Mouse (Mus musculus) kidney, adult 9 months (tissue): ENCODE measurements around the gene Pid1.
"Not testable (repeated sequence)": the region's sequence is repeated elsewhere in the genome, so short reads cannot be mapped to it uniquely, and the experiment has no call there.

Experiments used
- DNase-seq: peaks from one replicate; pipeline ENCODE4 v3.0.0; 2022

Gene Pid1

GRCm38 (mm10) chr1:84357216-84357615, 6.8 kb downstream of the Pid1 start:
- no peak for DNase-seq

DNA sequence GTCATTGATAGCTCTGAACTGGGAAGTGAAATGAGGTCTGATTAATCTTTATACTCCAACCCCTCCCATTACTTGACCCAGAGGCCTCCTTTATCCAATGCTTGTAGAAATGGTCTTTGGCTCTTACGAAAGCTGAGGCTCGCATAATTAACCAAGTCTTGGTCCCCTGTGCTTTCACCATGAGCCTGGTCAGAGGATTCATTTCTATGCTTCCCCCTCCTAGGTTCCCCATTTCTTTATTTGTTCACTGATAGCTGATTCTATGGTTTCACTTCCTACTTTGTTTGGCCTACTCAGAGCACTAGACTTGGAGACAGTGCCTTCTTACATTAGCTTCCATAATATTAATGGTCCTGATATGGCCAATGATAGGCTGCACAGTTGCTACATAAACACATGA, 13.7 kb downstream of the Pid1 start:
- no peak for DNase-seq

GRCm38 (mm10) chr1:84347796-84348476, 16.0 kb downstream of the Pid1 start:
- no peak for DNase-seq

DNA sequence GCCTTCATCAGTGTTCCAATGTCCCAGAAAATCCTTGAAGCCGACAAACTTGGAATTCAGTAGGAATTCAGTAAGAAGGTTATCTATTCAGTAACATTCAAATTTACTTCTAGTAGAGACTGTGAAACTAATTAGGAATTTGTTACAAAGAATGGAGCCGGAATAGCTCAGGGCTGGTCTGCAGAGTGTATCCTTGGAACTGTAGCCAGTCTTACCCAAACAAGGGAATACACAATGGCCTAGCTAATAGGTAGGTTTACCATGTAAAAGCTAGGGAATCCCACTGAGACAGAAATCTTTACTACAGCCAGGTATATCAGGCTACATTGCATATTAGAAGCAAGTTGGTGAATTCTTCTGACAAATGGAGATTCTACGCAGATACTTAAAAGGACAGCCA, 31.2 kb downstream of the Pid1 start:
- DNase-seq: not testable (repeated sequence)

DNA sequence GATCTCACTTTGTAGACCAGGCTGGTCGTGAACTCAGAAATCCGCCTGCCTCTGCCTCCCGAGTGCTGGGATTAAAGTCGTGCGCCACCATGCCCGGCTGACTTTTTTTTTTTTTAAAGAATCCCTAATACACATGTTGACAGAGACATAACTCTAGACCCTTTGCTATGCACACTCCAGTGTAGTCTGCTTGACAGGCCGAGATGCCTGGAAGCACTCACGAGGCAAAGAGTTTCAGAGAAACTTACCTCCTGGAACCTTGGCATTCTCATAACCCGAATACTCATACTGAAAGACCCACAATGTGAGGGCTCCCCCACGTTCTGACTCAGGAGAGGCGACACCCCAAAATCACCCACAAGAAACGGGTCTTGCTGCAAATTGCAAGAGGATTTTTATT, 32.1 kb downstream of the Pid1 start:
- DNase-seq: not testable (repeated sequence)

DNA sequence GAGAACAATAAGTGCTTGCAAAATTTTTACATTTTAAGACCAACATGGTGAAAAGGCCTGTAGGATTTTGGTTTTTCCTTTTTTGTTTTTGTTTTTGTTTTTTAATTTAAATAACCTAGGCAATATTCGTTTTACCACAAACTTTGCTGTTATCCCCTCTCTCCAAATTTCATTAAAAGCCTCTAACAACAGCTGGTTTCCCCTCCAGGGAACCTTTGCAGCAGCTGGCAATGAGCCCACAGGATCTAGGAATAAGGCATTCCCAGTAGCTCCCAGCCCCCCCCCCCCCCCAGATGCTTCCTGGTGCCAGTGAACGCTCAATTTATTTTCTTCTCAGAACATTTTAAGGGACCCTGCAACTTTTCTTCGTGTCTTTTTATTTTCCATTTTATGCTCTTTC, 38.7 kb downstream of the Pid1 start:
- no peak for DNase-seq

GRCm38 (mm10) chr1:84321327-84321726, 42.7 kb downstream of the Pid1 start:
- no peak for DNase-seq

DNA sequence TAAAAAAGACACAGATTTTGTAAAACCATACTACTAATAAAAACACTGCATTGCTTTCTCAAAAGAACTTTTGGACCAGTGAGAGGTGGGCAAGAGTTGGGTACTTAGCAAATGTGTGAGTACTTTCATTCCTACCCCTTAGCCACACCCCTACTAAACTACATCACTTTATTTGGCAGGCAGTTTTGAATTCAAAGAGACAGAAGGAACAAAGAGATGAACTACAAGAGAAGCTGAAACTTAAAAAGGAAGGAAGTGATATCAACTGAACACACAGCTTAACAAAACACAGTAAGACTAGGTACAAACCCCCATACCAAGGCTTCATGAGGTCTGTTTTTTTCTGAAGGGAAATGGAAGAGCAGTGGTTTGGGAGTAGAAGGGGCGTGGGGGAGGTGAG, 45.4 kb downstream of the Pid1 start:
- DNase-seq: no peak

GRCm38 (mm10) chr1:84317827-84318226, 46.2 kb downstream of the Pid1 start:
- peak; percentile 29 for DNase-seq

DNA sequence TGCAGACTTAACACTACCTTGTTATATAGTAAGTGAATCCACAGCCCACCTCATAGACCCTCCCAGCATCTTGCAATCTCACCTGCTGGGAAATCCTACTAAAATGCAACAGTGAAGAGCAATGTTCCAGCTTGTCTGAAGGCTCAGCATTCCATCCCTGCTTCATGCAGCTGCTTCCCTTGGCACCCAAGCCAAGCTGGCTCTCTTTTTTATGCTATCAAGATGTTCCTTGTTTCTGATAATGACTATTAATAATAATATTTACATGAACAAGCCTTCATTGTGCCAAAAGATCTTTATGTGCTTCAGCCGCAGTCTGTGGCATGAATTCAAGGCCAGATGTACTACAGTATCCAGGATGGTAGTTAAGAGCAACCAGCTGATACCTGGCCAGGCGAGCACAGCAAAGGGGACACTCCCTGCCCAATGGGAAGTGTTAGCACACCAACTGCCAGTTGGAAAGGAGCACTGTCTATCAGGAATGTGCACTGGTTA, 54.0 kb downstream of the Pid1 start:
- no peak for DNase-seq

GRCm38 (mm10) chr1:84305713-84306421, 58.1 kb downstream of the Pid1 start:
- DNase-seq: no peak

GRCm38 (mm10) chr1:84302788-84303187, 61.2 kb downstream of the Pid1 start:
- peak; percentile 15 for DNase-seq

DNA sequence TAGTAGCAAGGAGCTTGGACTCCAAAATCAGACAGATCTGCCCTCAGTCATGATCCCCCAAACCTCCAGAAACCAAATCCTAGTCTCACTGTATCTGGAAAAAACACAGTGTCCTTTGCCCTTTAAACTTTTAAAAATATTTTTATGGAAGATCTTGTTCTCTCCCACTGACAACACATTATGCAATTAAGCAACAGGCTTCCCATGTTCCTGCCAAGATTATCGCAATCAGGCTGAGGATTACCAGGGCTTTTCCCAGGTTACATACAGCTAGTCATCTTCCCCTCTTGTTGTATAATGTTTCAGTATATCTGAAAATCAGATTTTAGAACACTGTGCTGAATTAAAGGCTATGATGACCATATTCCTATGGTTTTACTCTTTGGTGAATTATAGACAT, 64.3 kb downstream of the Pid1 start:
- DNase-seq: no peak

DNA sequence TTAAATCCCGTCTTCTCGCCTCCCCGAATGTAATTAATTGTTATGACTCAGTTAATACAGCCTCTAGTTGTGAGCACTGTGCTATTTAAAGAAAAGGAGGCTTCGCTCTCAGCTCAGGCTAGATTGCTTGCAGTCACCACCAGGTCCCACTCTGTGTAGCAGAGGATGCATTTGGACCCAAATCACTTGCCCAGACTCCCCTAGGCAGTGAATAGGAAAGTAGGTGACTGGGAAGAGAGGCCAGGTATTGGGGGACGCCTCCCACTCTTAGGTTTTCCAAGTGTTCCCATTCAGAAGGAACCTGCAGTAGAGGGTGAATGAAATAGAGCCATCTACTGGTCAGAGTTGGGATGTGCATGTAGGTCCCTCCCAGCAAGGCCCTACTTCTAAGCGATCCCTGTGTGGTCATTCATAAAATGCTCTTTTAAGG, 77.3 kb downstream of the Pid1 start:
- DNase-seq: peak; percentile 69

GRCm38 (mm10) chr1:84285620-84286019, 78.4 kb downstream of the Pid1 start:
- no peak for DNase-seq

- peak; percentile 7 for DNase-seq
Measured at GRCm38 (mm10) chr1:84284293-84285068, 79.5 kb downstream of the Pid1 start.

DNA sequence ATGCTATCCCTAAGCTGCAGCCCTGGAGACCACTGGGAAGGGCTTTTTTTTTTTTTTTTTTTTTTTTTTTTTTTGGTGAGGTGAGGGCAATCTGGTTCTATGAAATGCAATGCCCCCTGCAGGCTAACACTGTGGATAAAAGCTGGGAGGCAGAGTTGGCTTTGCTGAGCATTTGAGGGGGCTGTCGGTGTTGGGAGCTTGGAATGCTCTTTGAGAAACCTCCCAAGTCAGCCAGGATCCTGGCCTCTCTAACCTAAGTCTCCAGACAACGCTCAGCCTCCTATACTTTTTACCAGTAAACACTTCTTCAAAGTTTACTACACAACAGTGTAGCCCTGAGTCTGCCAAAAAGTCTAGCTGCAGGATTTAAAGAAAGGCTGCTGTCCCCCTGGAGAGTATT, 80.9 kb downstream of the Pid1 start:
- peak; percentile 13 for DNase-seq

DNA sequence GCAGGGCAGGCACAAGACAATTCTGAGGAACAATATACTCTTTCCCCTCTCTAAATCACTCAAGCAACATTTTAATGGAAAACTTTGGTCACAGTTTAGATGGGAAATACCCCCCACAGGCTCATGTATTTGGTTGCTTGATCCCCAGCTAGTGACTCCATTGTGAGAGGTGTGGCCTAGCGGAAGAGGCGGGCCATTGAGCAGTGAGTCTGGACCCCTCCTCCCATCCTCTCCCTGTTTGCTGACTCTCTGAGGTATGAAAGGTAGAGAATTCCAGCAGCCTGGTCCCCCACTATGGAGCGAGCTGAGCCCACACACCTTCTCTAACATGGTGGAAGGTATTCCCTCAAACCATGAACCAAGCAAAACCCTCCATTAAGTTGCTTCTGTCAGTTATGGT, 83.8 kb downstream of the Pid1 start:
- no peak for DNase-seq

- DNase-seq: no peak
Measured at GRCm38 (mm10) chr1:84278359-84279255, 85.4 kb downstream of the Pid1 start.

DNA sequence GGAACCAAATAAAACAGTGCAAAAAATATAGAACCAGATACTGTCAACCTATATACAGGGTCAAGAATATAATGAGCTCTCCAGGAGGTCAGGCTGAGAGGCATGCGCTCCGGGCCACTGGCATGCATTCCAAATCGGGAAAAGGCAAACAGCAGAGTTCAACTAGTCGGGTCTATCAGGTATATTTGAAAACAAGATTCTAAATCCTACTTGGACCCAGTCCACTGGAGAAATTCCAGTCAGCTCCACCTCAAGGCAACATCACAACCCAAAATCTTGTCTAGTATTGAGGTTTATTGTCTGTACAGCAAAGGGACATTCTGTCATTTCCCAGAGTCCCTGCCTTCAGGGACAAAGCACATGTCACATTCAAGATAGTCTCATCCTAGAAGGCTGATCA, 91.0 kb downstream of the Pid1 start:
- no peak for DNase-seq

- DNase-seq: no peak
Measured at GRCm38 (mm10) chr1:84271712-84272200, 92.2 kb downstream of the Pid1 start.

DNA sequence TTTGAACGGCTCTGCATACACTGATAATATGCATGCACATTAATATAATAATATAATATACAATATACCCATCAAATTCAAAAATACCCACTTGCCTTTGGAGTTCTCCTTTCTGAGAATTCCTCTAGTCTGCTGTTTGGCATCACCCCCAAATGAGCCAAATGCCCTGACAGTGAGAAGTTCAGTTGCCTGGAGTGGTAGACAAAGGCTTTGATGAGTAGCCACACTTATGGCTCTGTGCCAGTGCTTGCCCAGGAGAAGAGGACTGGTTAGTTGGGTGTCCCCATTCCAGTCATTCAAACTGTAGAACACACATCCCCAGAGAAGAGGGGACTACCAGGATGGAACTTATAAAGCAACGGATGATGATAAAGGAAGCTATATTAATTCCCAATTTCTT, 106.3 kb downstream of the Pid1 start:
- no peak for DNase-seq
